Mouse (Mus musculus) cerebellum, adult (tissue): ENCODE results near the gene Cdc42bpb.

Experiments used
- ATAC-seq: cut with Nextera tagmentation; 2 replicates; pipeline ENCODE4 v1.9.2; 2017; ENCODE audit warnings: mild to moderate bottlenecking, moderate library complexity, mixed read lengths; ENCODE audit not compliant: insufficient number of reproducible peaks, low FRiP score, low TSS enrichment

Cdc42bpb gene

DNA sequence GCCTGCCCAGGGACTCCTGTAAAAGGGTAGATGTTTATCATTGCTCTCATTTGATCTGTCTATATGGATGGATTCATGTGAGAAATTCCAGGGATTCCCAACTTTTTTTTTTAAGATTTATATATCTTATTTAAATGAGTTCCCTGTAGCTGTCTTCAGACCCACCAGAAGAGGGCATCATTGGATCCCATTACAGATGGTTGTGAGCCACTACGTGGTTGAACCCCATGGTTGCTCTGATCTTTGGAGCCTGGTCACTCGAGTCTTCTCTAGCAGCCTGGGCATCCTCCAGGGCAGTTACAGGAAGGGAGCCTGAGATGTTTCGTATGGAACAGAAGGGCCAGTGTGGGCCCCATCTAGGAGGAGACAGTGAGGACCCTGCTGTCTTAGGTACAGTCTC, 128.4 kb downstream of the Cdc42bpb start:
- no peak for ATAC-seq

- no peak for ATAC-seq
Measured at GRCm38 (mm10) chr12:111246808-111247464, 130.6 kb downstream of the Cdc42bpb start.

GRCm38 (mm10) chr12:111245070-111245469, 132.4 kb downstream of the Cdc42bpb start:
- ATAC-seq = no peak

DNA sequence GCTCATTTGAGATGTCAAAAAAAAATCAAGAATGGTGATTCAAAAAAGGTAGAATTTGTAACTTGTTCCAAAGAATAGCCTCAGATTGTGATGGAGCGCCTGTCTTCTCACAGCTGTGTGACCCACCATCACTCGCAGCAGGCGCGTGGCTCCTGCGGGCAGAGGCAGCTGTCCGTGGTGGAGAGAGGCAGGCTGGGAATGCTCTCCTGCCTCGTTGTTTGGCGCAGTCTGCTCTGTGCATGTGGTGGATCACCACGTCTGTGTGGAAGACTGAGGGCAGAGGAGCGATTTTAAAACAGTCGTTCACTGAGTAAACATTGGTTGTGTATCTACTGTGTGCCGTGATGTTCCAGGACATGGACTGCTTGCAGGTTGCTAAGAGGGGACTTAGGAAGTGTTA, 133.8 kb downstream of the Cdc42bpb start:
- ATAC-seq = no peak
